Comparison of ENCODE assay signal across 15 mouse cellular contexts in genomic region chr11:89022120-89022731, GRCm38 (mm10). TPM values are rescaled to one million over a fixed set of nuclear protein-coding genes. Genes with fewer than 3 reads are reported as not detected.
DNase-seq lines count a peak whose midpoint lies in the region; ATAC-seq and TF ChIP-seq lines count a peak whose summit lies in the region.
"Had no signal": no experiment of that assay in that cellular context is flagged by ENCODE, and none has a peak within 500 bp of the region (broad histone marks: within the 10 kb centered on the region; RNA-seq: fewer than 3 reads in every experiment).

No protein-coding gene starts in this region.

- no peaks in the 10 kb centered on the region for H3K36me3 ChIP-seq in forebrain, postnatal 0 days (ENCODE audit: insufficient read depth)
- no peaks in the 10 kb centered on the region for H3K36me3 ChIP-seq in forebrain, embryonic 12.5 days (replicated peaks)
- peaks cover 39% of the 10 kb centered on the region for H3K36me3 ChIP-seq in E14TG2a.4 (ENCODE audit: insufficient read depth, low read length)
- H3K36me3 ChIP-seq in small intestine, adult 2 months (ENCODE audit: control insufficient read depth, insufficient read depth, low read length) = peaks cover 28% of the 10 kb centered on the region
- peaks cover 12% of the 10 kb centered on the region for H3K36me3 ChIP-seq in heart, embryonic 12.5 days
- H3K36me3 ChIP-seq in midbrain, embryonic 16.5 days (ENCODE audit: control insufficient read depth, insufficient read depth, low read length) = no peaks in the 10 kb centered on the region
- H3K36me3 ChIP-seq: hindbrain, embryonic 15.5 days had no signal

- no peak for DNase-seq in forebrain, postnatal 0 days
- peak; percentile 43 for DNase-seq in induced T-regulatory cell, adult 2 months (ENCODE audit: low read depth)
- no peak for DNase-seq in gastrocnemius, postnatal 25 days
- DNase-seq: kidney, postnatal 36 days had no signal

- no peaks in the 10 kb centered on the region for H3K27me3 ChIP-seq in forebrain, postnatal 0 days (ENCODE audit: insufficient read depth, low read length)
- H3K27me3 ChIP-seq in forebrain, embryonic 12.5 days = no peaks in the 10 kb centered on the region
- no peaks in the 10 kb centered on the region for H3K27me3 ChIP-seq in E14TG2a.4 (ENCODE audit: insufficient read depth, low read length)
- H3K27me3 ChIP-seq in small intestine, adult 2 months (ENCODE audit: control insufficient read depth, insufficient read depth, low read length) = no peaks in the 10 kb centered on the region
- H3K27me3 ChIP-seq in heart, embryonic 12.5 days (replicated peaks) = no peaks in the 10 kb centered on the region
- no peaks in the 10 kb centered on the region for H3K27me3 ChIP-seq in midbrain, embryonic 16.5 days (ENCODE audit: control insufficient read depth, insufficient read depth, low read depth, low read length)
- H3K27me3 ChIP-seq: hindbrain, embryonic 15.5 days had no signal

- no peak overlapping the region for H3K27ac ChIP-seq in forebrain, postnatal 0 days (ENCODE audit: low read depth, low read length)
- no peak overlapping the region for H3K27ac ChIP-seq in forebrain, embryonic 12.5 days
- peak overlapping the region; percentile 81 for H3K27ac ChIP-seq in small intestine, adult 2 months (ENCODE audit: insufficient read depth, low read depth, low read length)
- no peak overlapping the region for H3K27ac ChIP-seq in heart, embryonic 12.5 days (ENCODE audit: poor library complexity, severe bottlenecking)
- no peak overlapping the region for H3K27ac ChIP-seq in midbrain, embryonic 16.5 days (ENCODE audit: low read length)
- H3K27ac ChIP-seq: hindbrain, embryonic 15.5 days; liver, embryonic 14.5 days had no signal

- H3K4me1 ChIP-seq in forebrain, postnatal 0 days (ENCODE audit: insufficient read depth) = no peaks in the 10 kb centered on the region
- no peaks in the 10 kb centered on the region for H3K4me1 ChIP-seq in forebrain, embryonic 12.5 days
- peaks cover 86% of the 10 kb centered on the region for H3K4me1 ChIP-seq in E14TG2a.4 (replicated peaks; ENCODE audit: low read depth, low read length)
- H3K4me1 ChIP-seq in small intestine, adult 2 months (ENCODE audit: control insufficient read depth, insufficient read depth, insufficient read length, low read length) = peaks cover 21% of the 10 kb centered on the region
- peaks cover 58% of the 10 kb centered on the region for H3K4me1 ChIP-seq in heart, embryonic 12.5 days (replicated peaks)
- H3K4me1 ChIP-seq in midbrain, embryonic 16.5 days (ENCODE audit: control insufficient read depth, insufficient read depth, low read length) = no peaks in the 10 kb centered on the region

- no peak overlapping the region for H3K4me2 ChIP-seq in forebrain, postnatal 0 days (ENCODE audit: low read depth)
- H3K4me2 ChIP-seq in forebrain, embryonic 12.5 days = no peak overlapping the region
- no peak overlapping the region for H3K4me2 ChIP-seq in heart, embryonic 12.5 days
- no peak overlapping the region for H3K4me2 ChIP-seq in midbrain, embryonic 16.5 days (ENCODE audit: low read length)
- H3K4me2 ChIP-seq: hindbrain, embryonic 15.5 days had no signal

- WGBS in forebrain, postnatal 0 days = 72% methylated on average over 8 of the region's 8 CpGs
- 77% methylated on average over 8 of the region's 8 CpGs for WGBS in forebrain, embryonic 12.5 days
- WGBS in small intestine, adult 2 months = 27% methylated on average over 8 of the region's 8 CpGs
- 30% methylated on average over 8 of the region's 8 CpGs for WGBS in heart, embryonic 12.5 days
- 71% methylated on average over 8 of the region's 8 CpGs for WGBS in midbrain, embryonic 16.5 days

- H3K9ac ChIP-seq in forebrain, postnatal 0 days = no peak overlapping the region
- H3K9ac ChIP-seq in forebrain, embryonic 12.5 days = no peak overlapping the region
- H3K9ac ChIP-seq in heart, embryonic 12.5 days = no peak overlapping the region
- H3K9ac ChIP-seq in midbrain, embryonic 16.5 days (ENCODE audit: low read depth, low read length) = no peak overlapping the region
- H3K9ac ChIP-seq: hindbrain, embryonic 15.5 days; liver, embryonic 14.5 days had no signal

- no peak for TF ChIP-seq POLR2A in small intestine, adult 2 months (IDR thresholded peaks at IDR 0.05; ENCODE audit: low read depth, low read length)

- no peaks in the 10 kb centered on the region for H3K9me3 ChIP-seq in forebrain, postnatal 0 days (ENCODE audit: low read length)
- no peaks in the 10 kb centered on the region for H3K9me3 ChIP-seq in forebrain, embryonic 12.5 days
- H3K9me3 ChIP-seq in E14TG2a.4 (ENCODE audit: low read length) = no peaks in the 10 kb centered on the region
- no peaks in the 10 kb centered on the region for H3K9me3 ChIP-seq in heart, embryonic 12.5 days (replicated peaks)
- no peaks in the 10 kb centered on the region for H3K9me3 ChIP-seq in midbrain, embryonic 16.5 days (replicated peaks; ENCODE audit: control insufficient read depth, low read length, poor library complexity, severe bottlenecking)
- H3K9me3 ChIP-seq: hindbrain, embryonic 15.5 days had no signal

- no peak overlapping the region for H3K4me3 ChIP-seq in forebrain, postnatal 0 days (ENCODE audit: low read depth, low read length)
- no peak overlapping the region for H3K4me3 ChIP-seq in forebrain, embryonic 12.5 days (replicated peaks)
- peak overlapping the region; percentile 5; the same call in 1 of the 2 replicates for H3K4me3 ChIP-seq in E14TG2a.4 (replicated peaks; ENCODE audit: low read length)
- H3K4me3 ChIP-seq in small intestine, adult 2 months (ENCODE audit: low read depth, low read length) = no peak overlapping the region
- no peak overlapping the region for H3K4me3 ChIP-seq in heart, embryonic 12.5 days
- H3K4me3 ChIP-seq in midbrain, embryonic 16.5 days (ENCODE audit: low read depth, low read length) = no peak overlapping the region
- H3K4me3 ChIP-seq: hindbrain, embryonic 15.5 days had no signal

- peak; percentile 25; the same call in 1 of the 2 replicates for ATAC-seq in forebrain, postnatal 0 days
- no peak for ATAC-seq in forebrain, embryonic 12.5 days (ENCODE audit: low FRiP score)
- no peak for ATAC-seq in heart, embryonic 12.5 days (ENCODE audit: insufficient number of reproducible peaks, low FRiP score)
- ATAC-seq in midbrain, embryonic 16.5 days = no peak

- TF ChIP-seq CTCF in forebrain, postnatal 0 days (IDR thresholded peaks at IDR 0.05; ENCODE audit: low read depth) = no peak
- TF ChIP-seq CTCF in E14TG2a.4 (conservative IDR thresholded peaks at IDR 0.05; ENCODE audit: low read length) = no peak
- TF ChIP-seq CTCF in small intestine, adult 2 months (IDR thresholded peaks at IDR 0.05; ENCODE audit: extremely low read depth, insufficient read length, insufficient replicate concordance, low read depth, low read length) = no peak

RNA-seq across cellular contexts. Expression of gene Trim25, which starts 23.1 kb away (rescaled TPM):
- 2.4 and 4.6 TPM in 2 replicates for total RNA-seq in forebrain, postnatal 0 days (2014; rRNA removed)
- polyA plus RNA-seq in forebrain, postnatal 0 days (2015; fragmentation: Nextera tagmentation; extraction: Ambion mirVana) = 2.7 and 4.9 TPM in 2 replicates
- polyA plus RNA-seq in forebrain, embryonic 12.5 days (2016; fragmentation: Nextera tagmentation; extraction: Ambion mirVana) = 2.3 and 3.7 TPM in 2 replicates
- 57.2 and 129 TPM in 2 replicates for polyA plus RNA-seq in small intestine, adult 2 months (2012; rRNA removed)
- 15.2 and 15.3 TPM in 2 replicates for polyA plus RNA-seq in heart, embryonic 12.5 days (2016; fragmentation: Nextera tagmentation; extraction: Ambion mirVana)
- total RNA-seq in gastrocnemius, postnatal 25 days (2021) = 1 to 10 TPM; 6.0 to 7.9 TPM
- polyA plus RNA-seq in midbrain, embryonic 16.5 days (2015; fragmentation: Nextera tagmentation; extraction: Ambion mirVana) = 3.5 and 3.8 TPM in 2 replicates

RNA-seq across cellular contexts. Expression of gene Dgke, which starts 44.4 kb away (rescaled TPM):
- total RNA-seq in forebrain, postnatal 0 days (2014; rRNA removed) = 30.5 and 37.8 TPM in 2 replicates
- 10.5 and 14.6 TPM in 2 replicates for polyA plus RNA-seq in forebrain, postnatal 0 days (2015; fragmentation: Nextera tagmentation; extraction: Ambion mirVana)
- polyA plus RNA-seq in forebrain, embryonic 12.5 days (2016; fragmentation: Nextera tagmentation; extraction: Ambion mirVana) = 7.4 and 9.2 TPM in 2 replicates
- polyA plus RNA-seq in small intestine, adult 2 months (2012; rRNA removed) = 2.1 and 3.2 TPM in 2 replicates
- polyA plus RNA-seq in heart, embryonic 12.5 days (2016; fragmentation: Nextera tagmentation; extraction: Ambion mirVana) = 7.2 and 8.2 TPM in 2 replicates
- 1 to 10 TPM; 2.5 to 2.7 TPM for total RNA-seq in gastrocnemius, postnatal 25 days (2021)
- polyA plus RNA-seq in midbrain, embryonic 16.5 days (2015; fragmentation: Nextera tagmentation; extraction: Ambion mirVana) = 18.2 and 19.1 TPM in 2 replicates

RNA-seq across cellular contexts. Expression of gene Gm525, which starts 51.4 kb away (rescaled TPM):
- not detected in 2 replicates for total RNA-seq in forebrain, postnatal 0 days (2014; rRNA removed)
- 0.30 and 0.39 TPM in 2 replicates for polyA plus RNA-seq in forebrain, postnatal 0 days (2015; fragmentation: Nextera tagmentation; extraction: Ambion mirVana)
- not detected in 2 replicates for polyA plus RNA-seq in forebrain, embryonic 12.5 days (2016; fragmentation: Nextera tagmentation; extraction: Ambion mirVana)
- polyA plus RNA-seq in small intestine, adult 2 months (2012; rRNA removed) = not detected in 2 replicates
- polyA plus RNA-seq in heart, embryonic 12.5 days (2016; fragmentation: Nextera tagmentation; extraction: Ambion mirVana) = not detected in 2 replicates
- not detected for total RNA-seq in gastrocnemius, postnatal 25 days (2021)
- polyA plus RNA-seq in midbrain, embryonic 16.5 days (2015; fragmentation: Nextera tagmentation; extraction: Ambion mirVana) = not detected in 2 replicates
- total RNA-seq: adrenal gland, adult 2 months; neutrophil, adult 5-6 weeks had no signal
- polyA plus RNA-seq: hindbrain, embryonic 15.5 days; liver, embryonic 14.5 days had no signal

RNA-seq across cellular contexts. Expression of gene Coil, which starts 52.2 kb away (rescaled TPM):
- 40.1 and 44.9 TPM in 2 replicates for total RNA-seq in forebrain, postnatal 0 days (2014; rRNA removed)
- 23.7 and 25.5 TPM in 2 replicates for polyA plus RNA-seq in forebrain, postnatal 0 days (2015; fragmentation: Nextera tagmentation; extraction: Ambion mirVana)
- polyA plus RNA-seq in forebrain, embryonic 12.5 days (2016; fragmentation: Nextera tagmentation; extraction: Ambion mirVana) = 30.3 and 31.5 TPM in 2 replicates
- polyA plus RNA-seq in small intestine, adult 2 months (2012; rRNA removed) = 1.1 and 1.4 TPM in 2 replicates
- polyA plus RNA-seq in heart, embryonic 12.5 days (2016; fragmentation: Nextera tagmentation; extraction: Ambion mirVana) = 15.5 and 16.1 TPM in 2 replicates
- 1 to 10 TPM; 2.4 to 3.5 TPM for total RNA-seq in gastrocnemius, postnatal 25 days (2021)
- 30.4 and 31.0 TPM in 2 replicates for polyA plus RNA-seq in midbrain, embryonic 16.5 days (2015; fragmentation: Nextera tagmentation; extraction: Ambion mirVana)

RNA-seq across cellular contexts. Expression of gene Elobl, which starts 55.5 kb away (rescaled TPM):
- not detected in 2 replicates for total RNA-seq in forebrain, postnatal 0 days (2014; rRNA removed)
- not detected in 2 replicates for polyA plus RNA-seq in forebrain, postnatal 0 days (2015; fragmentation: Nextera tagmentation; extraction: Ambion mirVana)
- polyA plus RNA-seq in forebrain, embryonic 12.5 days (2016; fragmentation: Nextera tagmentation; extraction: Ambion mirVana) = not detected in 2 replicates
- 0.37 TPM in 1 of 2 replicates, not detected in the other for polyA plus RNA-seq in small intestine, adult 2 months (2012; rRNA removed)
- not detected in 2 replicates for polyA plus RNA-seq in heart, embryonic 12.5 days (2016; fragmentation: Nextera tagmentation; extraction: Ambion mirVana)
- total RNA-seq in gastrocnemius, postnatal 25 days (2021) = not detected
- not detected in 2 replicates for polyA plus RNA-seq in midbrain, embryonic 16.5 days (2015; fragmentation: Nextera tagmentation; extraction: Ambion mirVana)
- total RNA-seq: adrenal gland, adult 2 months; gastrocnemius, postnatal 4 days; neutrophil, adult 5-6 weeks had no signal
- polyA plus RNA-seq: heart, embryonic 16.5 days; hindbrain, embryonic 15.5 days; liver, embryonic 14.5 days had no signal
